Mouse (Mus musculus) embryonic facial prominence, embryonic 10.5 days (tissue): ENCODE results near the gene Pltp. TPM values are rescaled to one million over a fixed set of nuclear protein-coding genes. Genes with fewer than 3 reads are reported as not detected.
"Not testable (repeated sequence)": the region's sequence is repeated elsewhere in the genome, so short reads cannot be mapped to it uniquely, and the experiment has no call there.

Experiments
- DNase-seq: peaks from one replicate; pipeline ENCODE4 v3.0.0-alpha.2; 2017; ENCODE audit warnings: low spot score
- H3K27ac ChIP-seq: fragments of 300-500 bp; sonication (generic); replicated peaks from 2 replicates; pipeline ENCODE4 v1.5.1; 2016; ENCODE audit warnings: mild to moderate bottlenecking
- H3K27me3 ChIP-seq: fragments of 300-500 bp; sonication (generic); replicated peaks from 2 replicates; pipeline ENCODE4 v1.6.1; 2016; ENCODE audit warnings: low read depth, mild to moderate bottlenecking; ENCODE audit not compliant: poor library complexity, severe bottlenecking
- H3K36me3 ChIP-seq: fragments of 300-500 bp; sonication (generic); replicated peaks from 2 replicates; pipeline ENCODE4 v1.6.1; 2016; ENCODE audit warnings: mild to moderate bottlenecking, moderate library complexity
- H3K4me1 ChIP-seq: fragments of 300-500 bp; sonication (generic); 2 replicates; pipeline ENCODE4 v1.6.1; 2016
- H3K4me3 ChIP-seq: fragments of 300-500 bp; sonication (generic); 2 replicates; pipeline ENCODE4 v1.5.1; 2016; ENCODE audit warnings: mild to moderate bottlenecking, moderate library complexity
- H3K9me3 ChIP-seq: fragments of 300-500 bp; sonication (generic); 2 replicates; pipeline ENCODE4 v1.6.1; 2016; ENCODE audit warnings: mild to moderate bottlenecking
- WGBS: fragments of 180-500 bp; shearing (Covaris S2); methylation state at CpG from one replicate; pipeline ENCODE4 v1.1.7; 2016; 5-methylcytosine and 5-hydroxymethylcytosine counted together
- polyA plus RNA-seq: library from polyadenylated mRNA; unstranded; fragments of >200 nt; fragmentation: Nextera tagmentation; extraction: Ambion mirVana; gene quantifications from 2 replicates; pipeline ENCODE4 v1.2.1, GENCODE M21; 2016

The Pltp gene
- polyA plus RNA-seq, 1 experiment from 2014 or later, result 36.7 TPM

- no peak for DNase-seq
- Histone ChIP-seq H3K4me3 (no peak overlapping the region), H3K27me3 (no peaks in the 10 kb centered on the region), H3K4me1 (no peaks in the 10 kb centered on the region), H3K9me3 (no peaks in the 10 kb centered on the region), H3K27ac (no peak overlapping the region), H3K36me3 (peaks cover 100% of the 10 kb centered on the region)
- 89% methylated on average over 13 of the region's 13 CpGs for WGBS
Measured at GRCm38 (mm10) chr2:164891056-164891834, 33.7 kb upstream of the Pltp start.

DNA sequence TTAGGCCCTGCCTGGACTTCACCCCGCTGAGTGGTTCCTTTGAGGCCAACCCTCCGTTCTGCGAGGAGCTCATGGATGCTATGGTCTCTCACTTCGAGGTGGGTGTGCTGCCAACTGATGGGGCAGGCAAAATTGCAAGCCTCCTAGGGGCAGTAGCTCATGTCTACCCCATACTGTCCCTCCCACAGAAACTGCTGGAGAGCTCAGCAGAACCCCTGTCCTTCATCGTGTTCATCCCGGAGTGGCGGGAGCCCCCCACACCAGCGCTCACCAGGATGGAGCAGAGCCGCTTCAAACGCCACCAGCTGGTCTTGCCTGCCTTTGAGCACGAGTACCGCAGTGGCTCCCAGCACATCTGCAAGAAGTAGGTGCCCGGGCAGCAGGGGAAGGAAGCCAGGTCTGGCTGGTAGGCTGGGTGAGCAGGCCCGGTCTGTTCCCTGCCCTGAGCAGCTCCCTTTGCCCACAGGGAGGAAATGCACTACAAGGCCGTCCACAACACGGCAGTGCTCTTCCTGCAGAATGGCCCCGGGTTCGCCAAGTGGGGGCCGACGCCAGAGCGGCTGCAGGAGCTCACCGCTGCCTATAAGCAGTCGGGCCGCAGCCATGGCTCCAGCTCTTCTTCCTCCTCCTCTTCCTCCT, 33.0 kb upstream of the Pltp start:
- DNase-seq, result no peak
- no peak overlapping the region for H3K4me3 ChIP-seq
- H3K27ac ChIP-seq, result no peak overlapping the region
- 95% methylated on average over 24 of the region's 24 CpGs for WGBS
- no peaks in the 10 kb centered on the region for H3K27me3 ChIP-seq
- no peaks in the 10 kb centered on the region for H3K9me3 ChIP-seq
- H3K4me1 ChIP-seq, result no peaks in the 10 kb centered on the region
- H3K36me3 ChIP-seq, result peaks cover 100% of the 10 kb centered on the region

- Histone ChIP-seq H3K36me3 (peaks cover 100% of the 10 kb centered on the region), H3K27ac (no peak overlapping the region), H3K4me1 (no peaks in the 10 kb centered on the region), H3K27me3 (no peaks in the 10 kb centered on the region), H3K4me3 (no peak overlapping the region), H3K9me3 (no peaks in the 10 kb centered on the region)
- WGBS, result 94% methylated on average over 2 of the region's 2 CpGs
- no peak for DNase-seq
Measured at GRCm38 (mm10) chr2:164889960-164890359, 32.4 kb upstream of the Pltp start.

DNA sequence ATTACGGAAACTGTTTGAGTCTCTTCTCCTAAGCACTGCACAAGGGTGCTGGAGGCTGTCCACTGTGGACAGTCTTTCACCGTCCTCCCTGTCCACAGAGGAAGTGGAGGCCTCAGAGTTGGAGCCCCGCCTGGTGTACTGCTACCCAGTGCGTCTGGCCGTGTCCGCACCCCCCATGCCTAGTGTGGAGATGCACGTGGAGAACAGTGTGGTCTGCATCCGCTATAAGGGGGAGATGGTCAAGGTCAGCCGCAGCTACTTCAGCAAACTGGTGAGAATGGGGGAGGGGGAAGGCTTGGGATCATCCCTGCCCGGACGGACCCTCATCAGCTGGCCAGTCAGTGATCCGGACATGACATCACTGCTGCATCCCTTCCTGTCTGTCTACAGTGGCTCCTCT, 31.5 kb upstream of the Pltp start:
- no peaks in the 10 kb centered on the region for H3K27me3 ChIP-seq
- H3K27ac ChIP-seq, result no peak overlapping the region
- H3K4me3 ChIP-seq, result no peak overlapping the region
- H3K4me1 ChIP-seq, result no peaks in the 10 kb centered on the region
- 90% methylated on average over 12 of the region's 12 CpGs for WGBS
- peaks cover 100% of the 10 kb centered on the region for H3K36me3 ChIP-seq
- no peaks in the 10 kb centered on the region for H3K9me3 ChIP-seq
- DNase-seq, result no peak

DNA sequence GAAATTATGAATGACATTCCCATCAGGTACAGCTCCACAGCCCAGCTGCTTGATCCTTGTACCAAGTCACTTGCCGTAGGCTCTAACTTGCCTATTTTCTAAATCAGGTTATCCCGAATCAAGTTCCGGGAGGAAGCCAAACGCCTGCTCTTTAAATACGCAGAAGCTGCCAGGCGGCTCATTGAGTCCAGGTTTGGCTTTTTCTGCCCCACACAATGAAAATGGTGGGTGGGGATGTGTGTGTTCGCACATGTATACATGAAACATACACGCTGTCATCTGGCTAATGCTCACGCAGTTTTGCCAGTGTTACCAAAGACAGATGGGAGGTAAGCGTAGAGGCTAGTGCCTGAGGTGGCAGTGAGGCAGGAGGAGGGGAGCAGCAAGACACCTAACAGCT, 29.1 kb upstream of the Pltp start:
- DNase-seq, result no peak
- Histone ChIP-seq H3K36me3 (peaks cover 91% of the 10 kb centered on the region), H3K27ac (no peak overlapping the region), H3K9me3 (no peaks in the 10 kb centered on the region), H3K27me3 (no peaks in the 10 kb centered on the region), H3K4me1 (peaks cover 6% of the 10 kb centered on the region; the same call in 1 of the 2 replicates), H3K4me3 (no peak overlapping the region)
- WGBS, result 94% methylated on average over 10 of the region's 10 CpGs

DNA sequence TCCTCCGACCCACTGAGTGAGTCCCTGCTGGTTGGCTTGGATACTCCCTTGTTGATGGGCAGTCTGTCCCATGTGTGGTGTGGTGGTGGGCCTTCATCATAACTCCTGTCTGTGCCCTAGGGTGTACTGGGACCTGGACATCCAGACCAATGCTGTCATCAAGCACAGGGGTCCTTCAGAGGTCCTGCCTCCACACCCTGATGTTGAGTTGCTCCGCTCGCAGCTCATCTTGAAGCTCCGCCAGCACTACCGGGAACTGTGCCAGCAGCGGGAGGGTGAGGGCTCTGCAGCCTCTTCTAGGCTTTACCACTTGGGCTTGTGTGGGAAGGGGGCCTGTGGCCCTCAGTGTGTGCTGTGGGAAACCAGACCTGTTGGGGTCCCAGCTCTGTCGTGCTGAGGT, 28.3 kb upstream of the Pltp start:
- H3K27ac ChIP-seq, result no peak overlapping the region
- peaks cover 6% of the 10 kb centered on the region for H3K4me1 ChIP-seq
- peaks cover 83% of the 10 kb centered on the region for H3K36me3 ChIP-seq
- DNase-seq, result no peak
- H3K4me3 ChIP-seq, result no peak overlapping the region
- no peaks in the 10 kb centered on the region for H3K9me3 ChIP-seq
- H3K27me3 ChIP-seq, result no peaks in the 10 kb centered on the region
- WGBS, result 93% methylated on average over 7 of the region's 7 CpGs

DNA sequence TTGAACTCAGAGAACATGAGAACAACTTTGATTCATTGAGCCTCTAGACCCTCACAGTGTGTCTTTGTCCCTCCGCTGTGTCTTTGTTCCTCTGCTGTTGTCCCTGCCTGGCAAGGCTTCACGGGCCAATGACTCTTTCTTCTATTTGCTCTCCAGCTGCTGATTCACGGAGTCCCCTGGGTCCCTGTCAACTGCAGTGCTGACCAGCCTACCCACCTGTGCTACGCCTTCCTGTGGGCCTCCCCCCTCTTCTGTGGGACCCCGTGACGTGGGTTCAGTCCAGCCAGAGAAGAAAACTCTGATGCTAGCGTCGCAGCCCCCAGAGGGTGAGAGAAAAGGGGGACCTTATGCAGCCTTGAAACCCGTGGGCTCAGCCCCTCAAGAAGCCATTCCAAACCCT, 25.1 kb upstream of the Pltp start:
- Histone ChIP-seq H3K27me3 (no peaks in the 10 kb centered on the region), H3K36me3 (peaks cover 54% of the 10 kb centered on the region), H3K4me3 (no peak overlapping the region), H3K4me1 (peaks cover 24% of the 10 kb centered on the region), H3K27ac (no peak overlapping the region; the same call in 1 of the 2 replicates), H3K9me3 (no peaks in the 10 kb centered on the region)
- 69% methylated on average over 9 of the region's 9 CpGs for WGBS
- DNase-seq, result no peak

DNA sequence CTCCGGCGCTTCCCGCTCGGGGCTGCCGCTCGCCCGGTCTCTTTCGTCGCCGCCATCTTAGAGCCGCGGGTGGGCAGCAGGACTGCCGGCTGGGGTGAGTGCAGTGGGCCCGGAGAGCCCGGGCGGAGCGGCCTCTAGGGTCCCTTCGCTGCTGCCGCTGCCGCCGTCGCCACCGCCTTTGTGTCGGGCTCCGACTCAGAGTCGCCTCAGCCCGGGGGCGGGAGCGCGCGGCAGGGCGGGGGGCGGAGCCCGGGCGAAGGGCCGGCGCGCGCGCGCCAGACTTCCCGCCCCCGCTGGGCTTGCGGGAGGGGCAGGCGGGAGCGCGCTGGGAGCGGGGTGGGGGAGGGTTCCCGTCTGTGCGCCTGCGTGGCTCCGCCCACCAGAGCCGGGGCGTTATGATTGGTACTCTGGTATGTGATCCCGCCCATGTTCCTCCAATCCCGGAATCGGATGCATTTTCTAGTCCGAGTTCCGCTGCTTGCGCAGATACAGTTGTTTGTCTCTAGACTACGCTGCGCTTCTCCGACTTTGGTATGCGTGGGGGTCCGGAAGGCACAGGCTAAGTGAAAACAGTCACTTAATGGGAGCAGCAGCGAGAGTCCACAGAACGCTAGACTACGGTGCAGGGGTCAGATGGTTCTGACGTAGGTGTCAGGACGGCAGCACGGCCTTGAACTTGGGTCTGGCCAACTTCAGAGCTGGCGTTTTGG, 22.2 kb upstream of the Pltp start:
- H3K9me3 ChIP-seq, result no peaks in the 10 kb centered on the region
- peaks cover 33% of the 10 kb centered on the region for H3K4me1 ChIP-seq
- H3K36me3 ChIP-seq, result peaks cover 32% of the 10 kb centered on the region
- peak overlapping the region; percentile 100 for H3K27ac ChIP-seq
- H3K4me3 ChIP-seq, result peak overlapping the region; percentile 90
- peak; percentile 99 for DNase-seq
- H3K27me3 ChIP-seq, result no peaks in the 10 kb centered on the region
- 2% methylated on average over 71 of the region's 72 CpGs for WGBS

- peaks cover 38% of the 10 kb centered on the region for H3K4me1 ChIP-seq
- H3K4me3 ChIP-seq, result peak within 1 kb of the TSS; percentile 90
- H3K27ac ChIP-seq, result peak within 1 kb of the TSS; percentile 100
- H3K36me3 ChIP-seq, result peaks cover 26% of the 10 kb centered on the region
- peak; percentile 96 for DNase-seq
- no peaks in the 10 kb centered on the region for H3K27me3 ChIP-seq
- WGBS, result under 1% methylated on average over 40 of the region's 40 CpGs
- no peaks in the 10 kb centered on the region for H3K9me3 ChIP-seq
Measured at GRCm38 (mm10) chr2:164879228-164879567, 21.7 kb upstream of the Pltp start, which contains the start of gene Pcif1. Pcif1 (plus strand) TSS chr2:164879304.

- Histone ChIP-seq H3K4me1 (peaks cover 43% of the 10 kb centered on the region), H3K9me3 (no peaks in the 10 kb centered on the region), H3K36me3 (peaks cover 21% of the 10 kb centered on the region), H3K27ac (peak overlapping the region; percentile 100), H3K4me3 (peak overlapping the region; percentile 90), H3K27me3 (no peaks in the 10 kb centered on the region)
- 2% methylated on average over 28 of the region's 28 CpGs for WGBS
- DNase-seq, result peak; percentile 62
Measured at GRCm38 (mm10) chr2:164878509-164879227, 21.2 kb upstream of the Pltp start.

GRCm38 (mm10) chr2:164877376-164878215, 20.1 kb upstream of the Pltp start:
- Histone ChIP-seq H3K36me3 (peaks cover 10% of the 10 kb centered on the region), H3K4me3 (peak overlapping the region; percentile 90), H3K4me1 (peaks cover 40% of the 10 kb centered on the region)
- H3K9me3 ChIP-seq, H3K27me3 ChIP-seq, DNase-seq, H3K27ac ChIP-seq: not testable (repeated sequence)
- WGBS, result 72% methylated on average over 11 of the region's 11 CpGs
